Comparison of ENCODE assay signal across 18 mouse cellular contexts in genomic region chr13:119432041-119432440, GRCm38 (mm10). TPM values are rescaled to one million over a fixed set of nuclear protein-coding genes. Genes with fewer than 3 reads are reported as not detected.
DNase-seq lines count a peak whose midpoint lies in the region; ATAC-seq and TF ChIP-seq lines count a peak whose summit lies in the region.
"Had no signal": no experiment of that assay in that cellular context is flagged by ENCODE, and none has a peak within 500 bp of the region (broad histone marks: within the 10 kb centered on the region; RNA-seq: fewer than 3 reads in every experiment).

No protein-coding gene starts in this region.

- TF ChIP-seq EP300 in lung, postnatal 0 days (IDR thresholded peaks at IDR 0.05): peak; percentile 46; the same call in 1 of the 2 replicates

- H3K4me1 ChIP-seq in kidney, adult 2 months (ENCODE audit: control insufficient read depth, insufficient read depth, low read length): peaks cover 13% of the 10 kb centered on the region
- peaks cover 56% of the 10 kb centered on the region for H3K4me1 ChIP-seq in megakaryocyte, embryonic 14.5 days
- peaks cover 38% of the 10 kb centered on the region for H3K4me1 ChIP-seq in forebrain, embryonic 13.5 days
- H3K4me1 ChIP-seq in lung, postnatal 0 days (ENCODE audit: insufficient read depth, low read depth, low read length): peaks cover 20% of the 10 kb centered on the region; the same call in 1 of the 2 replicates
- H3K4me1 ChIP-seq in intestine, postnatal 0 days (replicated peaks; ENCODE audit: control insufficient read depth, insufficient read depth, low read length): no peaks in the 10 kb centered on the region

- H3K9ac ChIP-seq in forebrain, embryonic 13.5 days: no peak overlapping the region
- H3K9ac ChIP-seq in lung, postnatal 0 days (replicated peaks; ENCODE audit: low read depth): no peak overlapping the region
- H3K9ac ChIP-seq in intestine, postnatal 0 days (ENCODE audit: low read depth, low read length): no peak overlapping the region
- H3K9ac ChIP-seq: intestine, embryonic 15.5 days; liver, embryonic 15.5 days; neural tube, embryonic 12.5 days; stomach, embryonic 15.5 days had no signal

- no peak overlapping the region for H3K4me3 ChIP-seq in kidney, adult 2 months (ENCODE audit: insufficient read depth, low read depth, low read length)
- peak overlapping the region; percentile 17 for H3K4me3 ChIP-seq in megakaryocyte, embryonic 14.5 days (replicated peaks)
- H3K4me3 ChIP-seq in forebrain, embryonic 13.5 days: no peak overlapping the region
- no peak overlapping the region for H3K4me3 ChIP-seq in lung, postnatal 0 days (ENCODE audit: low read depth, low read length)
- no peak overlapping the region for H3K4me3 ChIP-seq in intestine, postnatal 0 days (ENCODE audit: low read depth, low read length)
- H3K4me3 ChIP-seq: intestine, embryonic 15.5 days; liver, embryonic 15.5 days; neural tube, embryonic 12.5 days; stomach, embryonic 15.5 days had no signal

- no peaks in the 10 kb centered on the region for H3K9me3 ChIP-seq in megakaryocyte, embryonic 14.5 days
- no peaks in the 10 kb centered on the region for H3K9me3 ChIP-seq in forebrain, embryonic 13.5 days (replicated peaks)
- H3K9me3 ChIP-seq in lung, postnatal 0 days (ENCODE audit: low read length): no peaks in the 10 kb centered on the region
- no peaks in the 10 kb centered on the region for H3K9me3 ChIP-seq in intestine, postnatal 0 days (ENCODE audit: control insufficient read depth)
- H3K9me3 ChIP-seq: intestine, embryonic 15.5 days; liver, embryonic 15.5 days; neural tube, embryonic 12.5 days; stomach, embryonic 15.5 days had no signal

- no peaks in the 10 kb centered on the region; the same call in 1 of the 2 replicates for H3K27me3 ChIP-seq in kidney, adult 2 months (replicated peaks; ENCODE audit: control insufficient read depth, insufficient read depth, low read length)
- H3K27me3 ChIP-seq in megakaryocyte, embryonic 14.5 days (replicated peaks): no peaks in the 10 kb centered on the region
- H3K27me3 ChIP-seq in forebrain, embryonic 13.5 days: no peaks in the 10 kb centered on the region
- H3K27me3 ChIP-seq in lung, postnatal 0 days (replicated peaks; ENCODE audit: insufficient read depth, low read length): no peaks in the 10 kb centered on the region
- H3K27me3 ChIP-seq in intestine, postnatal 0 days (replicated peaks; ENCODE audit: control insufficient read depth, insufficient read depth, low read length): no peaks in the 10 kb centered on the region
- H3K27me3 ChIP-seq: CH12.LX; intestine, embryonic 15.5 days; liver, embryonic 15.5 days; neural tube, embryonic 12.5 days; Patski; stomach, embryonic 15.5 days had no signal

- 14% methylated on average over 1 of the region's 1 CpGs for WGBS in kidney, adult 2 months
- 85% methylated on average over 1 of the region's 1 CpGs for WGBS in forebrain, embryonic 13.5 days
- WGBS in lung, postnatal 0 days: 10% methylated on average over 1 of the region's 1 CpGs
- WGBS in intestine, postnatal 0 days: 32% methylated on average over 1 of the region's 1 CpGs

- TF ChIP-seq POLR2A in kidney, adult 2 months (IDR thresholded peaks at IDR 0.05; ENCODE audit: low read depth, low read length): no peak

- peak; percentile 46 for DNase-seq in kidney, adult 2 months
- DNase-seq in kidney, postnatal 36 days: no peak
- DNase-seq in lung, postnatal 0 days (ENCODE audit: low spot score): peak; percentile 74
- no peak for DNase-seq in thymus, postnatal 0 days (ENCODE audit: low spot score)
- DNase-seq: cerebellum, adult 2 months; layer of hippocampus, adult 9-11 months; midbrain, embryonic 14.5 days; thymus, postnatal 25 days had no signal

- H3K36me3 ChIP-seq in kidney, adult 2 months (ENCODE audit: control insufficient read depth, insufficient read depth, low read length): no peaks in the 10 kb centered on the region
- H3K36me3 ChIP-seq in megakaryocyte, embryonic 14.5 days (replicated peaks; ENCODE audit: low read length): peaks cover 36% of the 10 kb centered on the region
- peaks cover 21% of the 10 kb centered on the region for H3K36me3 ChIP-seq in forebrain, embryonic 13.5 days (ENCODE audit: poor library complexity, severe bottlenecking)
- no peaks in the 10 kb centered on the region for H3K36me3 ChIP-seq in lung, postnatal 0 days (ENCODE audit: insufficient read depth, low read length)
- H3K36me3 ChIP-seq in intestine, postnatal 0 days (ENCODE audit: control insufficient read depth, insufficient read depth): peaks cover 18% of the 10 kb centered on the region
- H3K36me3 ChIP-seq: intestine, embryonic 15.5 days; stomach, embryonic 15.5 days had no signal

- ATAC-seq in megakaryocyte, adult 5-6 weeks (ENCODE audit: poor library complexity, severe bottlenecking): no peak
- ATAC-seq in forebrain, embryonic 13.5 days: no peak
- ATAC-seq in lung, postnatal 0 days: no peak
- no peak for ATAC-seq in intestine, postnatal 0 days
- ATAC-seq: intestine, embryonic 15.5 days; Patski had no signal

- H3K27ac ChIP-seq in kidney, adult 2 months (ENCODE audit: insufficient read depth, low read depth, low read length): no peak overlapping the region
- no peak overlapping the region for H3K27ac ChIP-seq in forebrain, embryonic 13.5 days
- no peak overlapping the region for H3K27ac ChIP-seq in lung, postnatal 0 days (ENCODE audit: low read length)
- no peak overlapping the region for H3K27ac ChIP-seq in intestine, postnatal 0 days (ENCODE audit: low read depth, low read length)
- H3K27ac ChIP-seq: intestine, embryonic 15.5 days; liver, embryonic 15.5 days; neural tube, embryonic 12.5 days; stomach, embryonic 15.5 days had no signal

- H3K4me2 ChIP-seq in forebrain, embryonic 13.5 days: peak overlapping the region; percentile 72
- no peak overlapping the region for H3K4me2 ChIP-seq in lung, postnatal 0 days (replicated peaks; ENCODE audit: low read depth, low read length)
- no peak overlapping the region; the same call in 1 of the 2 replicates for H3K4me2 ChIP-seq in intestine, postnatal 0 days (replicated peaks; ENCODE audit: low read depth)
- H3K4me2 ChIP-seq: intestine, embryonic 15.5 days; liver, embryonic 15.5 days; stomach, embryonic 15.5 days had no signal

- TF ChIP-seq CTCF in kidney, adult 2 months (conservative IDR thresholded peaks at IDR 0.05; ENCODE audit: insufficient read depth, insufficient read length, low read depth, low read length): no peak
- no peak for TF ChIP-seq CTCF in lung, postnatal 0 days (IDR thresholded peaks at IDR 0.05)
- no peak for TF ChIP-seq CTCF in intestine, postnatal 0 days (IDR thresholded peaks at IDR 0.05; ENCODE audit: low read depth)

RNA-seq across cellular contexts. Expression of gene Paip1, which starts 3.6 kb away (rescaled TPM):
- 19.8 and 23.9 TPM in 2 replicates for polyA plus RNA-seq in kidney, adult 2 months (2012; rRNA removed)
- 10.0 and 21.2 TPM in 2 replicates for polyA plus RNA-seq in megakaryocyte, embryonic 14.5 days (2012; ENCODE audit: insufficient read depth, low replicate concordance)
- 59.1 and 65.9 TPM in 2 replicates for total RNA-seq in megakaryocyte, adult 5-6 weeks (2015)
- 57.1 and 58.9 TPM in 2 replicates for total RNA-seq in megakaryocyte, adult 5-6 weeks (2017)
- polyA plus RNA-seq in forebrain, embryonic 13.5 days (2015; fragmentation: Nextera tagmentation; extraction: Ambion mirVana): 178 and 207 TPM in 2 replicates
- 63.1 and 63.4 TPM in 2 replicates for polyA plus RNA-seq in lung, postnatal 0 days (2015; fragmentation: Nextera tagmentation; extraction: Ambion mirVana)
- 71.2 and 77.8 TPM in 2 replicates for polyA plus RNA-seq in thymus, postnatal 0 days (2015; fragmentation: Nextera tagmentation; extraction: Ambion mirVana)
- polyA plus RNA-seq in intestine, postnatal 0 days (2015; fragmentation: Nextera tagmentation; extraction: Ambion mirVana): 59.2 and 63.3 TPM in 2 replicates

RNA-seq across cellular contexts. Expression of gene 4833420G17Rik, which starts 30.5 kb away (rescaled TPM):
- polyA plus RNA-seq in kidney, adult 2 months (2012; rRNA removed): 22.3 and 23.3 TPM in 2 replicates
- 2.6 and 2.7 TPM in 2 replicates for polyA plus RNA-seq in megakaryocyte, embryonic 14.5 days (2012; ENCODE audit: insufficient read depth, low replicate concordance)
- 52.9 and 59.7 TPM in 2 replicates for total RNA-seq in megakaryocyte, adult 5-6 weeks (2015)
- total RNA-seq in megakaryocyte, adult 5-6 weeks (2017): 40.8 and 46.8 TPM in 2 replicates
- 113 and 118 TPM in 2 replicates for polyA plus RNA-seq in forebrain, embryonic 13.5 days (2015; fragmentation: Nextera tagmentation; extraction: Ambion mirVana)
- polyA plus RNA-seq in lung, postnatal 0 days (2015; fragmentation: Nextera tagmentation; extraction: Ambion mirVana): 42.5 and 45.5 TPM in 2 replicates
- polyA plus RNA-seq in thymus, postnatal 0 days (2015; fragmentation: Nextera tagmentation; extraction: Ambion mirVana): 71.9 and 91.0 TPM in 2 replicates
- 24.3 and 27.2 TPM in 2 replicates for polyA plus RNA-seq in intestine, postnatal 0 days (2015; fragmentation: Nextera tagmentation; extraction: Ambion mirVana)

RNA-seq across cellular contexts. Expression of gene Tmem267, which starts 55.8 kb away (rescaled TPM):
- 7.5 and 9.0 TPM in 2 replicates for polyA plus RNA-seq in kidney, adult 2 months (2012; rRNA removed)
- 0.88 TPM in 1 of 2 replicates, not detected in the other for polyA plus RNA-seq in megakaryocyte, embryonic 14.5 days (2012; ENCODE audit: insufficient read depth, low replicate concordance)
- total RNA-seq in megakaryocyte, adult 5-6 weeks (2015): 3.4 and 7.4 TPM in 2 replicates
- 0.66 and 1.6 TPM in 2 replicates for total RNA-seq in megakaryocyte, adult 5-6 weeks (2017)
- polyA plus RNA-seq in forebrain, embryonic 13.5 days (2015; fragmentation: Nextera tagmentation; extraction: Ambion mirVana): 2.2 and 3.4 TPM in 2 replicates
- 0.98 and 1.5 TPM in 2 replicates for polyA plus RNA-seq in lung, postnatal 0 days (2015; fragmentation: Nextera tagmentation; extraction: Ambion mirVana)
- polyA plus RNA-seq in thymus, postnatal 0 days (2015; fragmentation: Nextera tagmentation; extraction: Ambion mirVana): 2.3 and 2.6 TPM in 2 replicates
- polyA plus RNA-seq in intestine, postnatal 0 days (2015; fragmentation: Nextera tagmentation; extraction: Ambion mirVana): 1.7 and 1.9 TPM in 2 replicates

RNA-seq across cellular contexts. Expression of gene 3110070M22Rik, which starts 56.1 kb away (rescaled TPM):
- polyA plus RNA-seq in kidney, adult 2 months (2012; rRNA removed): 1.9 and 2.7 TPM in 2 replicates
- 1.8 TPM in 1 of 2 replicates, not detected in the other for polyA plus RNA-seq in megakaryocyte, embryonic 14.5 days (2012; ENCODE audit: insufficient read depth, low replicate concordance)
- total RNA-seq in megakaryocyte, adult 5-6 weeks (2015): 1.3 TPM in 1 of 2 replicates, not detected in the other
- 0.55 TPM in 1 of 2 replicates, not detected in the other for total RNA-seq in megakaryocyte, adult 5-6 weeks (2017)
- 1.9 and 2.2 TPM in 2 replicates for polyA plus RNA-seq in forebrain, embryonic 13.5 days (2015; fragmentation: Nextera tagmentation; extraction: Ambion mirVana)
- polyA plus RNA-seq in lung, postnatal 0 days (2015; fragmentation: Nextera tagmentation; extraction: Ambion mirVana): 0.79 and 1.2 TPM in 2 replicates
- 0.96 and 1.2 TPM in 2 replicates for polyA plus RNA-seq in thymus, postnatal 0 days (2015; fragmentation: Nextera tagmentation; extraction: Ambion mirVana)
- polyA plus RNA-seq in intestine, postnatal 0 days (2015; fragmentation: Nextera tagmentation; extraction: Ambion mirVana): 1.7 and 2.1 TPM in 2 replicates

Comparison
In these comparisons a context has a peak if more than half of its experiments do, and no peak if none do; other contexts are left out.
1. DNase-seq: peak in kidney, adult 2 months (single experiment) and lung, postnatal 0 days (single experiment); none in kidney, postnatal 36 days (0 of 2) and thymus, postnatal 0 days (single experiment).